ENCODE assay signal across 8 mouse cellular contexts in the genomic region with DNA sequence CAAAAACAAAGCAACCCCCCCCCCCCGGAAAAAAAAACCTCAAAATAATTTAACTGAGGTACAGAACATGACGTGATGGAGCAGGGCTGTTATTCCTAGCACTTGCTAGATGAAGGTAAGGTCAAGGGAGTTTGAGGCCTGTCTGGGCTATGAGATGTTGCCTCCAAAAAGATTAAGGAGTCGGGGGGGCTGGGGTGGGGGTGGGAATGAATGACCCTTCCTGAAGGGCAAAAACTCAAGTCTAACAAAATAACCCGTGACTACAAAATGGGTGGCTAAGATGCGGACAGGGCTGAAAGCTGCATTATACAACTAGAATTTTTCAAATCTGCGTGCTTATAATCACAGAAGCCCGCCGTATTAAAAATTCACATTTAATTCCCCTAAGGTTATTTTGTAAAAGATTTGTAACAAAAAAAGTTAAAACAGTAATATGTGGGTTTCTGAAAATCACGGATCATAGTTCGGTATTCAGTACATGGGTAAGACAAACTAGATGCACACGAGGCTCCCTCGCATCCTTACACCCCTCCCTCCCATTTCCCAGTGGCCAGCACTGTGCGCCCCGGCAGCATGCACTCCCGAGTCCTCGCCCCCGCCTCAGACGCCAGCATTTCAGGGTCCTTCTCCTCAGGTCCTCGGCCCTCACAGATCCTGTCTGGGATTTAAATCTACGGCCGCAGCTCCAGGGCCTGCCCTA. TPM values are rescaled to one million over a fixed set of nuclear protein-coding genes. Genes with fewer than 3 reads are reported as not detected.
DNase-seq lines count a peak whose midpoint lies in the region; ATAC-seq and TF ChIP-seq lines count a peak whose summit lies in the region.

No protein-coding gene starts in this region.

- peak overlapping the region; percentile 89 for H3K9ac ChIP-seq in neural tube, embryonic 12.5 days

- no peaks in the 10 kb centered on the region for H3K9me3 ChIP-seq in neural tube, embryonic 12.5 days

- peaks cover 11% of the 10 kb centered on the region; the same call in 1 of the 2 replicates for H3K36me3 ChIP-seq in neural tube, embryonic 12.5 days

- peak overlapping the region; percentile 91 for H3K4me3 ChIP-seq in lung, adult 2 months (replicated peaks; ENCODE audit: extremely low read depth, low read depth, low read length)
- H3K4me3 ChIP-seq in neural tube, embryonic 12.5 days: peak overlapping the region; percentile 77

- peaks cover 3% of the 10 kb centered on the region for H3K4me1 ChIP-seq in lung, adult 2 months (ENCODE audit: control insufficient read depth, insufficient read depth, low read length)
- H3K4me1 ChIP-seq in neural tube, embryonic 12.5 days: peaks cover 20% of the 10 kb centered on the region

- ATAC-seq in inflammation-experienced regulatory T-cells, adult 6 months: peak; percentile 4
- ATAC-seq in neural tube, embryonic 12.5 days (ENCODE audit: low FRiP score, low read depth): peak; percentile 83
- no peak for ATAC-seq in megakaryocyte-erythroid progenitor cell, adult 5-6 weeks (replicated peaks; ENCODE audit: low FRiP score, low TSS enrichment, poor library complexity, severe bottlenecking)

- 3% methylated on average over 21 of the region's 21 CpGs for WGBS in lung, adult 2 months
- 6% methylated on average over 21 of the region's 21 CpGs for WGBS in neural tube, embryonic 12.5 days

- no peak for TF ChIP-seq POLR2A in lung, adult 2 months (IDR thresholded peaks at IDR 0.05; ENCODE audit: borderline replicate concordance, extremely low read depth, low read depth, low read length)
- TF ChIP-seq POLR2A in brain, embryonic 14.5 days (IDR thresholded peaks at IDR 0.05; ENCODE audit: borderline replicate concordance, extremely low read depth, insufficient read depth, insufficient read length, poor library complexity, severe bottlenecking): no peak

- DNase-seq in lung, adult 2 months: no peak
- no peak for DNase-seq in lung, adult 18-20 months
- peak; percentile 81 for DNase-seq in brain, embryonic 14.5 days (ENCODE audit: low read depth)
- no peak for DNase-seq in adrenal gland, adult 8-10 months
- no peak for DNase-seq in thymus, postnatal 10 days (ENCODE audit: low spot score in 2 of 2)

- TF ChIP-seq CTCF in lung, adult 2 months (IDR thresholded peaks at IDR 0.05; ENCODE audit: insufficient read depth, low read length): no peak
- TF ChIP-seq CTCF in brain, embryonic 14.5 days (IDR thresholded peaks at IDR 0.05; ENCODE audit: borderline replicate concordance, extremely low read depth, insufficient read depth, insufficient read length): no peak

- no peaks in the 10 kb centered on the region for H3K27me3 ChIP-seq in neural tube, embryonic 12.5 days (replicated peaks)

- peak overlapping the region; percentile 79 for H3K4me2 ChIP-seq in neural tube, embryonic 12.5 days (replicated peaks)

- peak overlapping the region; percentile 79 for H3K27ac ChIP-seq in neural tube, embryonic 12.5 days

RNA-seq across cellular contexts. Expression of a gene that starts 0.7 kb away (rescaled TPM):
- polyA plus RNA-seq in lung, adult 2 months (2012; rRNA removed): 23.4 and 23.8 TPM in 2 replicates
- polyA plus RNA-seq in brain, embryonic 14.5 days (2012; rRNA removed): 257 and 258 TPM in 2 replicates
- polyA plus RNA-seq in inflammation-experienced regulatory T-cells, adult 6 months (2017; shearing (Covaris generic)): 100 to 1,000 TPM; 267 to 313 (median 282) TPM
- 516 and 548 TPM in 2 replicates for polyA plus RNA-seq in neural tube, embryonic 12.5 days (2016; fragmentation: Nextera tagmentation; extraction: Ambion mirVana)
- 165 and 170 TPM in 2 replicates for total RNA-seq in megakaryocyte-erythroid progenitor cell, adult 5-6 weeks (2014; fragmentation: Nextera tagmentation)
- total RNA-seq in megakaryocyte-erythroid progenitor cell, adult 5-6 weeks (2017): 256 and 286 TPM in 2 replicates
- 100 to 1,000 TPM in 3 of 4 experiments, 10 to 100 TPM in 1; 100.0 to 144 (median 129) TPM for total RNA-seq in adrenal gland, adult 8-10 months (2022)

RNA-seq across cellular contexts. Expression of a gene that starts 2.3 kb away (rescaled TPM):
- 1.1 and 1.4 TPM in 2 replicates for polyA plus RNA-seq in lung, adult 2 months (2012; rRNA removed)
- 7.9 and 8.6 TPM in 2 replicates for polyA plus RNA-seq in brain, embryonic 14.5 days (2012; rRNA removed)
- polyA plus RNA-seq in inflammation-experienced regulatory T-cells, adult 6 months (2017; shearing (Covaris generic)): 10 to 100 TPM in 1 of 3 experiments, 1 to 10 TPM in 2; 5.0 to 11.7 (median 7.0) TPM
- polyA plus RNA-seq in neural tube, embryonic 12.5 days (2016; fragmentation: Nextera tagmentation; extraction: Ambion mirVana): 12.1 and 15.8 TPM in 2 replicates
- 24.0 and 32.7 TPM in 2 replicates for total RNA-seq in megakaryocyte-erythroid progenitor cell, adult 5-6 weeks (2014; fragmentation: Nextera tagmentation)
- 31.4 and 66.6 TPM in 2 replicates for total RNA-seq in megakaryocyte-erythroid progenitor cell, adult 5-6 weeks (2017)
- 10 to 100 TPM; 11.2 to 13.3 (median 11.9) TPM for total RNA-seq in adrenal gland, adult 8-10 months (2022)

RNA-seq across cellular contexts. Expression of a gene that starts 36.9 kb away (rescaled TPM):
- polyA plus RNA-seq in lung, adult 2 months (2012; rRNA removed): 8.5 and 13.2 TPM in 2 replicates
- 37.6 and 42.2 TPM in 2 replicates for polyA plus RNA-seq in brain, embryonic 14.5 days (2012; rRNA removed)
- 100 to 1,000 TPM in 1 of 3 experiments, 10 to 100 TPM in 2; 78.8 to 103 (median 91.3) TPM for polyA plus RNA-seq in inflammation-experienced regulatory T-cells, adult 6 months (2017; shearing (Covaris generic))
- polyA plus RNA-seq in neural tube, embryonic 12.5 days (2016; fragmentation: Nextera tagmentation; extraction: Ambion mirVana): 55.4 and 56.6 TPM in 2 replicates
- total RNA-seq in megakaryocyte-erythroid progenitor cell, adult 5-6 weeks (2014; fragmentation: Nextera tagmentation): 69.3 and 74.3 TPM in 2 replicates
- total RNA-seq in megakaryocyte-erythroid progenitor cell, adult 5-6 weeks (2017): 85.1 and 98.6 TPM in 2 replicates
- 10 to 100 TPM; 23.6 to 70.7 (median 44.5) TPM for total RNA-seq in adrenal gland, adult 8-10 months (2022)

Comparison
In these comparisons a context has a peak if more than half of its experiments do, and no peak if none do; other contexts are left out.
1. RNA of a gene that starts 0.7 kb away (polyA plus RNA-seq): 516 to 548 TPM in neural tube, embryonic 12.5 days, 267 to 313 TPM in inflammation-experienced regulatory T-cells, adult 6 months and 257 to 258 TPM in brain, embryonic 14.5 days; 23.4 to 23.8 TPM in lung, adult 2 months; every median in the first group is over 10 times any median in the second.